Mouse (Mus musculus) gastrocnemius, postnatal 36 days (tissue): ENCODE results near the gene Ruvbl2. TPM values are rescaled to one million over a fixed set of nuclear protein-coding genes. Genes with fewer than 3 reads are reported as not detected.
"Not testable (repeated sequence)": the region's sequence is repeated elsewhere in the genome, so short reads cannot be mapped to it uniquely, and the experiment has no call there.

ENCODE experiments used
- DNase-seq, 2 experiments: peaks; one replicate each; pipeline ENCODE4 v3.0.0; 2022
- intact Hi-C: fragments of 180-260 bp; cut with DNase I; formaldehyde crosslinking; loops from one replicate; pipeline ENCODE4 v1.15.1; 2025
- long read RNA-seq, 2 experiments: library from polyadenylated mRNA; stranded (forward); transcript quantifications; one replicate each; pipeline ENCODE4 v2.0.0; 2021
- total RNA-seq, 2 experiments: library from RNA; stranded (reverse); gene quantifications; 2 replicates each; pipeline ENCODE4 v1.2.3; 2021

Ruvbl2 gene
- 10 to 100 TPM; 22.1 to 23.0 TPM for total RNA-seq
- long read RNA-seq, experiment 1, transcript Ruvbl2-201 (15 exons, 1,834 nt), result major isoform, 13 of 40 reads
- long read RNA-seq, experiment 1, partial matches to known transcripts, result 19 of 40 reads
- long read RNA-seq, experiment 1, other reads (novel, unspliced or antisense), result 8 of 40 reads
- long read RNA-seq, experiment 2, transcript Ruvbl2-201 (15 exons, 1,834 nt), result major isoform, 18 of 48 reads
- long read RNA-seq, experiment 2, partial matches to known transcripts, result 28 of 48 reads
- long read RNA-seq, experiment 2, other reads (novel, unspliced or antisense), result 2 of 48 reads

DNA sequence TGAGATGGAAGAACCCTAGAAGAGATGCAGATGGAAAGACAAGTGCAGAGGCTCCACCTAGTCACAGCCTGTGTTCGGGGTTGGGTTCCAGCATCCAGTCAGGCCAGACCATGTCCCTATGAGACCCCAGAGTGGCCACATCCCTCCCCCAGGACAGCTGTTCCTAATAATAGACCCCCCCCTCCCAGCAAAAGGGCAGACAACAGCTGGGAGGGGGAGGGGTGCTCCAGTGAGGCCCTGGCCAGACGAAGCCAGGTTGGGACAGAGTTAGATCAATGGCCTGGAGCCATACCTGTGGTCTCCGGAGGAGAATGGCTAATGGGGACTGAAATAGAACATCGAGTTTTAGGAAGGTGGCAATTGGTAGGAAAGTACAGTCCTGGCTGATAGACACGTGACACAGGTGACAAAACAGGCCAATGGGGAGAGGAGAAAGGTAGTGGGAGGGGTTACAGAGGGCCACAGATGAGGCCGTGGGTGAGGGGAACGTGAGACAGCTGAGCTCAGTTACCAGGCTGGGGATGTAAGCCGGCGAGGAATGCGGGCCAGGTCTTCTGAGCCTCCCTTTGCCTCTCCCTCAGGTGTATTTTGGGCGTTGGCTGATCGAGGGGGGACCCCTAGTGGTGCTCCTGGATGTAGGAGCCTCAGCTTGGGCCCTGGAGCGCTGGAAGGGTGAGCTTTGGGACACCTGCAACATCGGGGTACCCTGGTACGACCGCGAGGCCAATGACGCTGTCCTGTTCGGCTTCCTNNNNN is at the start of gene Ruvbl2:
Gene Ruvbl2, minus strand, starts transcription at position 576 of the 756 bp plus-strand sequence.
- DNase-seq, result peak; percentile 52 to 54
- intact Hi-C loops, result loop anchor here (1.0 to 5.0 kb wide), 2 partner anchors 31 to 135 kb away; no protein-coding TSS in a partner anchor

DNA sequence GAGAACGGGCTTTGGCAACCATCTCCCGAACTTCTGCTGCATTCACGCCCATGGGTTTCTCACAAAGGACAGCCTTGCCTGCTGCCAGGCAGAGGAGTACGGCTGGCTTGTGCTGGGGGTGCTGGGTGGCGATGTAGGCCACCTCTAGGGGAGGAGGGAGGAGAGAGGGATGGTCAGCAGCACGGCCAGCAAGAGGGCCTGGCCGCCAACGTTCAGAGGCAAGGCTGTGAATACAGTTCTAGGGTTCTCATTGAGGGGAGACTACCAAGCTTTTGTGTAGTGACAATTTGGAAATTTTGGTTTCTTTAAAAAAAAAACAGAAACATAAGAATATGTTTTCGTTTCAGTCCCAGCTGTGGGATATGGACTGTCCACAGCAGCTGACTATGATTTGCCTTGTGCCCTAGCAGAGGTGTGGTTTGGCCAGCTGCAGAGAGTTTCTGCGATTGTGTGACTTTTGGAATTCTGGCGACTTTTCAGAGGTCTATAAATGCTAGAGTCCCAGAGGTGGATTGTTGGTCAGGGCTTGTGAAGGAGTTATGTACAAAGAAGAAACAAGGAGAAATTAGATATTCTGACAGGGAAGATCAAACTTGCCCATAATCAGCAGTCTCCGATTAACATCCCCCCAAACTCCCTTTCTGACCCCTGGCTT is 49.0 kb upstream of the Ruvbl2 start, which contains the start of gene Gm45808:
Gene Gm45808, minus strand, starts transcription at position 51 of the 655 bp plus-strand sequence.
- intact Hi-C loops, result no loop called here
- peak in 1 of 2 experiments; percentile 9 for DNase-seq

DNA sequence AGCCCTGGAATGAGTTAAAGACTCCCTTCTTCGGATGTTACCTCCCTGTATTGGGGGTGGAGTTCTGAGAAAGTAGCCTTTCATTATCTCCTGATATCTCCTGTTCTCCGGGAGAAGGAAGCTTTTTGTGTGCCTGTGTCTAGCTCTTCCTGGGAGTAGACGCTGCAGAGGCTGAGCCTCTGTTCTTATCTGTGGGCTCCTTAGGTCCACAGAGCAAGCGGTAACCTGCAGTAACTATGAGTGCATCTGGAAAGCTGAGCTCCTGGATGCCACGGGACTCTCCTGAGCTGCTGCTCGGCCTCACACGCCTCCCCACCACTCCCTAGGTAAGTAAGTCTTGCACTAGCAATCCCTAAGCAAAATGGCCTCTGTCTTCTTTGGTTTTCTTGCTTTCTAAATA is 48.3 kb upstream of the Ruvbl2 start:
- intact Hi-C loops, result no loop called here
- DNase-seq, result no peak

DNA sequence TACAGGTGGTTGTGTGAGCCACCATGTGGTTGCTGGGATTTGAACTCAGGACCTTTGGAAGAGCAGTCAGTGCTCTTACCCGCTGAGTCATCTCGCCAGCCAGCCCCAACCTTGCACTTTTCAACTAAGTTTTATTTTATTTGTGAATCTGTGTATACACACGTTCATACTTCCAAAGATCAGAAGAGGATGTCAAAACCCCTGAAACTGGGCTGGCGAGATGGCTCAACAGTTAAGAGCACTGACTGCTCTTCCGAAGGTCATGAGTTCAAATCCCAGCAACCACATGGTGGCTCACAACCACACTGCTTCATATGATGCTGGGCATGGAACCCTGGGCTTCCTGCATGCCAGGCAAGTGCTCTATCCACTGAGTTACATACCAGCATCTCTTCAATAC is 47.1 kb upstream of the Ruvbl2 start:
- intact Hi-C loops, DNase-seq: not testable (repeated sequence)

DNA sequence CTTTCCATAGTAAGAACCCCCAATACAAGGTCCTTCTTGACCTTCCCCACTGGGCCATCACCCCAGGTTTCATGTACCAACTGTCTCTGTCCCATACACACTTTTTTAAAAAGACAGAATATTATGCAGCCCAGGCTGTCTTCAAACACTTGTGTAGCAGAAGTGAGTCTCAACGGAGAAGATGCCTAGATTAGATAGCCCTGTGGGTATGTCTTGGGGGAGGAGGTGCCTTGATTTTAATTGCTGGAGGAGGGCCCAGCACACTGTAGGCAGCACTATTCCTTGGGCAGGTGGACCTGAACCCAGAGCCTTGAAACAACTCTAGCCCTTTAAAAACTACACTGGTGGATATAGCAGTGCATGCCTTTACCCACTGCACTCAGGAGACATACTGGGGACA is 44.3 kb upstream of the Ruvbl2 start:
- intact Hi-C loops, result no loop called here
- no peak for DNase-seq

DNA sequence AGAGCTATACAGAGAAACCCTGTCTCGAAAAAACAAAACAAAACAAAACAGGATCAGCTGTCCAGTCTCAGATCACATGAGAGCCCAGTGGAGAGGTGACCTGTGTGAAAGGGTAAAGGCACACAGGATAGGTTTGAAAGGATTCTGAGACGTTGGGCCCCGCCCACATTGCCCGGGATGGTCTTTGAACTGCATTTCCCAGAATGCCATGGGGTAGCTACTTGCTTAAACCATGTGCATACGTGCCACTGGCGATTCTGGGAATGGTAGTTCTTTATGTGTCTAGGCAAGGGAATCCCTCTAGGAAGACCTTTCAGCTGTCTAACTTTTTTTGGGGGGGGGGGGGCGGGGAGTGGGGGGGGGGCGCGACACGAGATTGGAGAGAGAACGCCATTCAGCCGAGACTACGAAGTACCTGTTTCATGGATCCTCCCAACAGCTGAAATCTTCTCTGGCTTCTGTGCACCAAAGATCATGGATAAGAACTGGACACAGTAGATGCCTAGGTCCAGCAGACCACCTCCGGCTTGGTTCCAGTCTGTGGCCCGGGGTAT is 43.6 kb upstream of the Ruvbl2 start, which contains the start of gene Tulp2:
Gene Tulp2, plus strand, starts transcription at position 504 of the 554 bp plus-strand sequence.
- intact Hi-C loops, result no loop called here
- no peak for DNase-seq

DNA sequence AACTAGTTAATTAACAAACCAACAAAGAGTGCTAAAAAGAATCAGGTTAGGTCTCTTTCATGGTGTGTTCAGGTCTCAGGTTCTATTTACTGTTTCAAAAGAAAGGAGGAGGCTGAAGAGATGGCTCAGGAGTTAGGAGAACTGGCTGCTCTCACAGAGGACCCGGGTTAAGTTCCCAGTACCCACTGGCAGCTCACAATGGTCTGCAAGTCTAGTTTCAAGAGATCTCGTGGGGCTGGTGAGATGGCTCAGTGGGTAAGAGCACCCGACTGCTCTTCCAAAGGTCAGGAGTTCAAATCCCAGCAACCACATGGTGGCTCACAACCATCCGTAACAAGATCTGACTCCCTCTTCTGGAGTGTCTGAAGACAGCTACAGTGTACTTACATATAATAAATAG is 42.4 kb upstream of the Ruvbl2 start:
- intact Hi-C loops, DNase-seq: not testable (repeated sequence)

DNA sequence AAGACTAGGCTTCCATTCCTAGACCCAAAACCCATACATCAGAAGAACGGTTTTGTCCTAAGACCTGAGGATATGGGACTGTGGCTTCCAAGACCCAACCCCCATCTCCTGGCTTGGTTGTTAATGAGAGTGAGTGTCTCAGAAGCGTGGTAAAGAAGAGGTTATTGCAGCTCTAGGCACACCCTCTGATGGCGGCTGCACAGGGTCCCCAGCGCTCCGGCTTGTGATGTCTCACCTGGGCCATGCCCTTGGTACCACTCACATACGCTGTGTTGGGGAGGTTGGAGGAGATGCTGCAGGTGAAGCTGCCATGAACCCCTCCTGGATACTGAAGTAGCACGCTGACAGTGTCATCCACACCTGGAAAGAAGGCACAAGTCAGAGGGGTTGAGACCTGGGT is 40.9 kb upstream of the Ruvbl2 start:
- no peak for DNase-seq
- intact Hi-C loops, result loop anchor here (5.0 kb wide), 1 partner anchor 39 kb away; no protein-coding TSS in a partner anchor

DNA sequence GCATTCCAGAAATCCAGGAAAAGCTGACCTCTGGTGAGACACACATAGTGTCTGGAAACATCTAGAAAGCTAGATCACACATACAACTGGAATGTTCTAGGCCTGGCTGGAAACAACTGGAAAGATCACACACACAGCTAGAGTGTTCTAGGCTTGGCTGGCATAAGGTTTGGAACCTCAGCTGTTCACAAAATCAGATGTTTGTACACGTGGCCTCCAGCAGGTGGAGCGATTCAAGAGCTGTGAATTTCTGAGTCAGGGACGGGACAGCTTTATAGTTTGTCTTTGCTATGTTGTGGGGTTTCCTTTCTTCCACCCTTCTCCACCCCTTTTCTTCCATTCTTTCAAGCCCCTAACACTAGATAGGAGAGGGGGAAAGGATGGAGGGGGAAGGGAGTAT is 39.1 kb upstream of the Ruvbl2 start:
- intact Hi-C loops, result loop anchor here (5.0 kb wide), 1 partner anchor 40 kb away; no protein-coding TSS in a partner anchor
- DNase-seq, result peak in 1 of 2 experiments; percentile 42

DNA sequence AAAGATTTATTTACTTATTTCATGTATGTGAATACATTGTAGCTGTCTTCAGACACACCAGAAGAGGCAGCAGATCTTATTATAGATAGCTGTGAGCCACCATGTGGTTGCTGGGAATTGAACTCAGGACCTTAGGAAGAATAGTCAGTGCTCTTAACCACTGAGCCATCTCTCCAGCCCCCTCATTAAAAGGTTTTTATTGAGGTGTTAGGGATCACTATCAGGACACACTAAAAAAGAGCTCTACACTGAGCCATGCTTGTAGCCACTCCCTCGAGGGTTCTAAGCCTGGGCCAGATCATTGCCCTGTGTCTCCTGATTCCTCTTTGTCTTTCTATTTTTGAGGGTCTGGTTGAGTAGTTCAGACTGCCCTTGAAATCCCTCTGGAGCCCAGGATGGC is 38.6 kb upstream of the Ruvbl2 start:
- DNase-seq, result no peak
- intact Hi-C loops, result loop anchor here (5.0 kb wide), 1 partner anchor 41 kb away; no protein-coding TSS in a partner anchor

DNA sequence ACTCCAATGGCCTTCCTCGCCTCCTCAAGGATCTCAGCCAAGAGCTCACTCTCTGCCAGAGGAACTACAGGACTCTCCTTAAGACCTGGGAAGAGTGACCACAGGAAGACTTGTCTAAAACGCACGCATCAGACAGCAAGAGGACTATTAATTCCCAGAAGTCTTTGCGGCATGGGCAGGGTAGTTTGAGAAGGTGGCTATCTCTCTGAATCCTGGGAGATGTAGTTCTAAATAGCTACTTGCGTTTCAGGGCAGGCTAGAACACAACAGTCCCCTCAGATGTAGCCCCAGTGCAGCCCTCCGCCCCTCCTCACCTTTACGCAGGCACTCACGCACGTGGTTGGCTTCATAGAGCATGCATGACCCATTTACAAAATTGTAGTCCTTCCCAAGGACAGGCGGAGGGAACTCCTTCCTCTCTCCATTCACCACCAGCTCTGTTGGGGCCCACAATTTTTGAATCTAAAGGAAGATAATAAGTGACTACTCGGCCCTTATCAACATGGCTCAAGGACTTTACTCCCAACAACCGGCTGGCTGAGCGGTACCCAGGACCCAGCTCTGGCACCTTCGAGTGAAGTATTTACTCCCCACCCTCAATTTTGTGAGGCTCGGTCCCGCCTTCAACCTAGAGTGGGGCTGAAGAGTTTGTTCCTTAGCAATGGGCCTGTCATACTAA is 37.5 kb upstream of the Ruvbl2 start:
- intact Hi-C loops, result loop anchor here (5.0 kb wide), 1 partner anchor 42 kb away; no protein-coding TSS in a partner anchor
- DNase-seq, result no peak

DNA sequence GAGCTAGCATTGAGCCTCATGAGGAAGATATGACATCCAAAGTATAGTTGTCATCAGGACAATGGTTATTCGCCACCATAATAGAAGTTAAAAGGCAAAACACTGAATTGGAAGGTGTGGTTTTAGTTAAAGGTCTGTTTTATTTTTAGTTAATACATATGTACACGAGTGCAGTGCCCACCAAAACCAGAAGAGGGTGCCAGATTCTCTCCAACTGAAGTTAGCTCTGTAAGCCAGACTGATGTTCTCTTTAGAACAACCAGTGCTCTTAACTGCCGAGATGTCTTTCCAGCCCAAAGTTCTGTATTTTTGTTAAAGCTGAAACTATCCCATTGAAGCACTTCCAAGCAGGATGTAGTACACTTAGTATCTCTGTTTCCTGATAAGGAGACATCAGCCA is 33.0 kb upstream of the Ruvbl2 start:
- DNase-seq, result peak in 1 of 2 experiments; percentile 50
- intact Hi-C loops, result loop anchor here (2.0 kb wide), 1 partner anchor 90 kb away; no protein-coding TSS in a partner anchor

DNA sequence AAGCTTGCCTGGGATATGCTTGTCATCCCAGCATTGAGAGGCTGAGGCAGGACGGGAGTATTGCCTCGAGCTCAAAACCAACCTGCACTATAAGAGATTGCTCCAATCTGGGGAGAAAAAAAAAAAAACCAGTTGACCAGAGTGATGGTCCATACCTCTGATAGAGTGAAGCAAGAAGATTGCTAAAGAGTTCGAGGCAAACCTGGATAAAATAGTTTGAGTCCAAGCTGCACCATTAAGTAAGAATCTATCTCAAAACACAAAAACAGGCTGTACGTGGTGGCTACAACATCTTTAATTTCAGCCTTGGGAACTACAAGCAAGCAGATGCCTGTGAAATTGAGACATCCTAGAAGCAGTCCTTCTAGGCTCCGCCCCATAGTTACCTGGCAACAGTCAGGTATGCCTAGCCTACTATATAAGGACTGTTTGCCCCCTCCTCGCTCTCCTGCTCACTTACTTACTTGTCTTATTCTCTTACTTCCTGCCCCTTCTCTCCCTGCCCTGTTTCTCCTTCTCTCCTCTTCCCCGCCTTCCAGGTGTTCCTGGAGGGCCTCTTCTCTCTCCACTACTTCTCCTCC is 29.3 kb upstream of the Ruvbl2 start:
- no peak for DNase-seq
- intact Hi-C loops, result no loop called here

DNA sequence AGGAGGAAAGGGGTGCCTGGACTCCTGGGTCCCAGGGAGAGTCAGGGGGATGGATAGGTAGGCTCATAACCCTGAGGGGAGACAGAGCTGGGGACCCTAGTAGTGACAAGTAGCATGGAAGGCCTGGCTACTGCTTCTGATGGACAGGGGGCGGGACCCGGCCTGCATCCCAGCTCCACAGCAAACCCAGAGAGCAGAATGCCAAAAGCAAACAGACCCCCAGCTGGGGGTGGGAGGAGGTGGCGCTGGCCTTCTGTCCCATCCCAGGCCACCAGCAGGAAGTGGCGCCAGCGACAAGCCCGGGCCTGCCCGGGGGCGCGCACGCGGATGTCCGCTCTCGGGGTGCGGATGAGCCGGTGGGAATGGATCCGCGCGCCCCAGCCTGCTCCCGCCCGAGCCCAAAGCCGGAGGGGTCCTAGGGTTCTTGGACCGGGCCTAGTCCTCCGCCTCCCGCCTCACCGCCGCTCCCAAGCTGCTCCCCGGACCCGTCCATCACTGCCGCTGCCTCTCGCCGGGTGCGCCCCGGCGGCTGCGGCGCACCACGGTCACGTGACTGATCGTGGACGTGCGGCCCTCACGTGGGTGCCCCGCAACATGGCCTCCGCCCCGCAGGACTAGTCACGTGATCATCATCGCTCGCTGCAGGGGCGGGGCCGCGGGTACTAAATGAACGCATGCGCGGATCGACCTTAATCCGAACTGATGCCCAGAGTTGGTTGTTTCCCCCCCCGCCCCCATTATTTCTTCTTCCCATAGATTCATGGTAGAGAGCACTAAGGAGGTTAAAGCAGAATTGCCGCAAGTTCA is 28.6 kb upstream of the Ruvbl2 start, which contains the start of gene Bax:
Gene Bax, minus strand, starts transcription at position 616 of the 807 bp plus-strand sequence.
- DNase-seq, result peak; percentile 90 to 95
- intact Hi-C loops, result loop anchor here (1.0 kb wide), 1 partner anchor 114 kb away; no protein-coding TSS in a partner anchor

DNA sequence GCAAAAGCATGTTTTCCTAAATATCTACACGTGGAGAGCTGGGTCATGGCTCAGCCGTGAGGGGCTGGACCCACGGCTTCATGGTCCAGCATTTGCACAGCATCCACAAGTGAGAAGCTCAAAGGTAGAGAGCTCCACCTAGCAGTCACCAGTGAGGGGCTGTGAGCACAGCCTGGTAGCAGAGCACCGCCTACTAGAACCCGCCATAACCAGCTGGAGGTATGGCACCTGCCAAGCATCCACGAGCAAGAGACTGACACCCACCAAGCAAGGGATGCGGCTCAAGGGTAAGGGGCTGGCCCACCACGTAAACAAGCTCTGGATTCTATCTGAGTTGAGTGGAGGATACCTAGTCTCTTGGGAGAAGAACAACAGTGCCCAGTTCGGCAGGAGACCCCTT is 27.7 kb upstream of the Ruvbl2 start:
- no peak for DNase-seq
- intact Hi-C loops, result no loop called here

DNA sequence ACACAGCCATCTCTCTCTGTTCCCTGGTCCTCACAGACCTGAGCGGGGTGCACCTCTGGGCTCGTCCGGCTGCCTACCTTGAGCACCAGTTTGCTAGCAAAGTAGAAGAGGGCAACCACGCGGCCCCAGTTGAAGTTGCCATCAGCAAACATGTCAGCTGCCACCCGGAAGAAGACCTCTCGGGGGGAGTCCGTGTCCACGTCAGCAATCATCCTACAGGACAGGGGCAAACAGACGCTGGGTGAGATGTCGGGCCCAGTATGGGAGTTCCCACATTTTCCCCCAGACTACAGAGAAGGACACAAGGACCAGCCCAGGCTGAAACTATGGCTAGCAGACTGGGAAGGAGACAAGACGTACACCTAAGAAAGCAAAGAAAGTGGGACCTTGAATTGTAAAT is 27.2 kb upstream of the Ruvbl2 start:
- intact Hi-C loops, result no loop called here
- no peak for DNase-seq

DNA sequence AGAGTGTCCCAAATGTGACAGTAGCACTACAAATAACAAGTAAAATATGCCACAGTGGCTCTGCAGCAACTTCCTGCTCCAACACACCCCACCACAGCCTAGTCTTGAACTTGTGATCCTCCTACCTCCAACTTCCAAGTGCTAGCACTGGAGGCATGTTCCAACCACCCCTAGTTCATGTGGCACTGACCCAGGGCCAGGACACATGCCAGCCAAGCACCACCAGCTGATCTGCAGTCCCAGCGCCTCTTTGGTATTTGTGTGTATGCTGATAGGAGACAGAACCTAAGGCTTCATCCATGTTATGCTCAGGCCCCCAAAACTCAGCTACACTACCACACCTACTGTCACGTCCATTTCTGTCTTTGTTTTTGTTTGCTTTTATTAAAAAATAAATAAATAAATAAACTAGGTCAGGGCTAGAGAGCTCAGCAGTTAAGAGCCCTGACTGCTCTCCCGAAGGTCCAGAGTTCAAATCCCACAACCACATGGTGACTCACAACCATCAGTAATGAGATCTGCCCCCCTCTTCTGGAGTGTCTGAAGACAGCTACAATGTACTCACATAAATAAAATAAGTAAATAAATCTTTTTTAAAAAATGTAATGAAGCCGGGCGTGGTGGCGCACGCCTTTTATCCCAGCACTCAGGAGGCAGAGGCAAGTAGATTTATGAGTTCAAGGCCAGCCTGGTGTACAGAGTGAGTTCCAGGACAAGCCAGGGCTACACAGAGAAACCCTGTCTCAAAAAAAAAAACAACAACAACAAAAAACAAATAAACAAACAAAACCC is 26.3 kb upstream of the Ruvbl2 start:
- intact Hi-C loops, result no loop called here
- DNase-seq, result no peak

DNA sequence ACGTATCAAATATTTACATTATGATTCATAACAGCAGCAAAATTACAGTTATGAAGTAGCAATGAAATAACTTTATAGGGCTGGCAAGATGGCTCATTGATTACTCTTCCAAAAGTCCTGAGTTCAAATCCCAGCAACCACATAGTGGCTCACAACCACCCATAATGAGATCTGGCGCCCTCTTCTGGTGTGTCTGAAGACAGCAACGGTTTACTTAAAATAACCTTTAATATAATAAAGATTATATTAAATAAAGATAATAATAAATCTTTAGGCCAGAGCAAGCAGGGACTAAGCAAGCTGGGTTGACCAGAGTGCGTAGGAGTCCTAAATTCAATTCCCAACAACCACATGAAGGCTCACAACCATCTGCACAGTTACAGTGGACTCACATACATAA is 25.0 kb upstream of the Ruvbl2 start:
- DNase-seq, intact Hi-C loops: not testable (repeated sequence)
